Mouse (Mus musculus) spleen, adult 10 weeks (tissue): ENCODE measurements around the gene Zmiz1. TPM values are rescaled to one million over a fixed set of nuclear protein-coding genes. Genes with fewer than 3 reads are reported as not detected.

Experiments used
- polyA plus RNA-seq: library from polyadenylated mRNA; stranded (reverse); fragments of 350-450 nt; fragmentation: Illumina TruSeq; extraction: RNeasy Lipid Tissue Mini Kit (QIAGEN cat#74804); gene quantifications from one replicate; pipeline ENCODE4 v1.2.3, GENCODE M21; 2015; ENCODE audit warnings: low replicate concordance; ENCODE audit not compliant: insufficient read depth

Zmiz1 gene
- polyA plus RNA-seq = 29.4 TPM

DNA sequence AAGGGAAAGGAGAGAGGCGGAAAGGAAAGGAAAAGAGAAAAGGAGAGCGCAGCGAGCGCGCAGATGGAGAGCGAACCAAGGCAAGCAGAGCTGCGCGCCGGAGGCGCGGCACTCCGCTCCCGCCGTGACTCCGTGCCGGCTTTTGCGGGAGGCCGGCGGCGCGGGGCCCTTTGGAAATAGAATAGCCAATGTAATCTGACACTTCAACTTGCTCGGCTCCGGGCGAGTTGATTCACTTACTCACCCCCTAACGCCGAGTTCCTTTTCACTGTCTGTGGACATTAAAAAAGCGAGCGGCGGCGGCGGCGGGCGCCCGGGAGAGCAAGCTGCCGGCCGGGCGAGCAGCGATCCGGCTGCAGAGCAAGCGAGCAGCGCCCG, at the start of gene Zmiz1:
TSS of gene Zmiz1 (plus strand) at position 170 of the 378 bp plus-strand sequence.

DNA sequence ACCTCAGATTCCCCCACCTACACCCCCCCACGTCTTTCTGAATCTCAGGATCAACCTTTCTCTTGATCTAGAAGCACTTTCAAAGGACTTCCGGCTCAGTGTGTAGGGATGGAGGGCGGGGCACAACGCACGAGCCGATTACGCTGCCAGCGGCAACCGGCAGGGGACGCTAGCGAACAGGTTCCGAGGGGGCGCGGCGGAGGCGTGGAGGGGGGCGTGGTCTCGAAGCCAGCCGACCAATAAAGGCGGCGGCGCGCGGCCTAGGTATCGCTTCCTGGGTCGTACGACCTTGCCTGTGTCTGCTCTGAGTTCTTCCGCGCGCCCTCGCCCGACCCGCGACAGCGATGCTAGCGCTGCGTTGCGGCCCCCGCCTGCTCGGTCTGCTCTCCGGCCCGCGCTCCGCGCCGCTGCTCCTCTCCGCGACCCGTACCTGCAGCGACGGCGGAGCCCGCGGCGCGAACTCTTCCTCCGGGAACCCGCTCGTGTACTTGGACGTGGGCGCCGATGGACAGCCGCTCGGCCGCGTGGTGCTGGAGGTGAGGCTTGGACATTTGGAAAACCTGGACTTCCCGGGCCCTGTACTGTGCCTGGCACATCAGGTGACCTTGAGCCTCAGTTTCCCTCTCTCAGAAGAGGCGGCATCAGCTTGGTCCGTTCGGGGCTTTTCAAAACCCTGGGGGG, 235.0 kb downstream of the Zmiz1 start, which contains the start of gene Ppif:
TSS of gene Ppif (plus strand) at position 267 of the 681 bp plus-strand sequence.

Other genes with a start within 250 kb of the Zmiz1 start
- 22.2 TPM for gene Ppif, start 235.0 kb downstream of the Zmiz1 start, polyA plus RNA-seq